Mouse (Mus musculus) embryonic fibroblast, embryonic 13.5 days (primary cell): Measurements from ENCODE around the gene Lyve1.

ENCODE experiments used
- CTCF ChIP-seq: IDR thresholded peaks from 2 replicates; pipeline ENCODE4 v1.5.1; 2011; ENCODE audit warnings: mild to moderate bottlenecking, control low read depth, low read length, moderate library complexity, borderline replicate concordance; ENCODE audit not compliant: insufficient read depth
- POLR2A ChIP-seq: IDR thresholded peaks from 2 replicates; pipeline ENCODE4 v1.6.1; 2011; ENCODE audit warnings: low read depth, mild to moderate bottlenecking, control low read depth, low read length, moderate library complexity

- TF ChIP-seq CTCF (no peak), POLR2A (no peak)
Measured at GRCm38 (mm10) chr7:110823593-110823992, 39.4 kb downstream of the Lyve1 start.
